In the genomic region with DNA sequence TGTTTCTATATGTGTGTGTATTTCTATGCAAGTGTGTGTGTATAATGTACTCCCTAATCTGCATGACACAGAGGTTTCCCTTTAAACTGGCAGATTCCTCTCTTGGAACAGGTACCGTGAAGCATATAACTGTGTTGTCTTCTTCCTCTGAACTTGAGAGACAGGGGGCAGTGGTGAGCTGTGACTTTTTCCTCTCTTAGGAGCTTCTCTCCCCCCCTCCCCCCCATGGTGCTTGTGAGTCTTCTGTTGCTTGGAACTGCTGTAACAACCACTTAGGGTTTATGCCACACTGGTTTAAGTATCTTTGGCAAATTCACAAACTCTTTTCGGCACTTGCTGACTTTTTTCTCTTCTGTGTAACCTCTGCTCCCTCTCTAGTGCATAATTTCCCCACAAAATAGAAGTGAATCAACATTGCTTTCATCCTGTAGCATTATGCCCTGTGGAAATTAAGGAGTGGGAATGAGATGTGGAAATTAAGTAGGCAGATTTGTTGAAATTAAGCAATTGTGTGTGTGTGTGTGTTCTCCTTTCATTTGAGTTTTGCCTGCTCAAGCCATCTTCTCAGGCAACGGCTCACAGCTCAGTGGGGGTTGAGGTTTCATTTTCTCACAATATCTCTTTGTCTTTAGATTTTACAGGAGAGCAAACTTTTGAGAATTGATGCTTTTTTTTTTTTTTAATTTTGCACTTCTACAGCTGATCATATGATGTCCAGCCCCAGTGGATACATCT, we compare ENCODE assay signal across 10 mouse cellular contexts. TPM values are rescaled to one million over a fixed set of nuclear protein-coding genes. Genes with fewer than 3 reads are reported as not detected.
A peak's percentile ranks its signal among the peaks of the same experiment; 100 is the strongest.
DNase-seq lines count a peak whose midpoint lies in the region; ATAC-seq and TF ChIP-seq lines count a peak whose summit lies in the region.
"Had no signal": no experiment of that assay in that cellular context is flagged by ENCODE, and none has a peak within 500 bp of the region (broad histone marks: within the 10 kb centered on the region; RNA-seq: fewer than 3 reads in every experiment).

No protein-coding gene starts in this region.

- intact Hi-C loops in gastrocnemius, postnatal 14 days (cut with DNase I; ENCODE audit: low total_unique reads), result no loop called here

- no peak overlapping the region for H3K4me3 ChIP-seq in ES-E14 (ENCODE audit: insufficient read depth in 1 of 2, low read depth in 1 of 2, low read length in 2 of 2, poor library complexity in 1 of 2, severe bottlenecking in 1 of 2)
- H3K4me3 ChIP-seq in lung, embryonic 14.5 days (ENCODE audit: low read depth, low read length), result no peak overlapping the region
- H3K4me3 ChIP-seq in forebrain, embryonic 12.5 days (replicated peaks), result no peak overlapping the region
- H3K4me3 ChIP-seq: erythroblast, embryonic 14.5 days had no signal

- TF ChIP-seq CTCF in lung, embryonic 14.5 days (IDR thresholded peaks at IDR 0.05; ENCODE audit: low read depth), result peak; percentile 49

- H3K27ac ChIP-seq in ES-E14 (ENCODE audit: insufficient read depth, low read depth, low read length, poor library complexity, severe bottlenecking), result no peak overlapping the region
- H3K27ac ChIP-seq in lung, embryonic 14.5 days (ENCODE audit: low read depth), result no peak overlapping the region
- H3K27ac ChIP-seq in forebrain, embryonic 12.5 days, result no peak overlapping the region

- peak; percentile 61 for DNase-seq in layer of hippocampus, adult 11-12 months (ENCODE audit: low spot score)
- DNase-seq in layer of hippocampus, adult 8-10 months (ENCODE audit: low spot score in 2 of 2), result no peak
- peak; percentile 81 for DNase-seq in ES-E14 (ENCODE audit: low read depth, low spot score)
- DNase-seq in c-Kit-positive CD71-negative TER-119-negative erythroid progenitor cells, embryonic 14.5 days (ENCODE audit: low read depth), result peak; percentile 71
- DNase-seq in gastrocnemius, postnatal 14 days, result peak; percentile 19
- DNase-seq in lung, embryonic 14.5 days, result peak; percentile 59
- peak; percentile 51 to 85 for DNase-seq in spleen, postnatal 10 days (ENCODE audit: low spot score in 2 of 2)

- H3K36me3 ChIP-seq in ES-E14 (ENCODE audit: control insufficient read depth, insufficient read depth, low read length, poor library complexity, severe bottlenecking), result no peaks in the 10 kb centered on the region
- H3K36me3 ChIP-seq in lung, embryonic 14.5 days (ENCODE audit: insufficient read depth), result no peaks in the 10 kb centered on the region
- no peaks in the 10 kb centered on the region for H3K36me3 ChIP-seq in forebrain, embryonic 12.5 days (replicated peaks)

- ATAC-seq in lung, embryonic 14.5 days (ENCODE audit: insufficient read depth), result no peak
- no peak for ATAC-seq in forebrain, embryonic 12.5 days (ENCODE audit: low FRiP score)

- H3K27me3 ChIP-seq in lung, embryonic 14.5 days (ENCODE audit: insufficient read depth, low read length), result no peaks in the 10 kb centered on the region
- H3K27me3 ChIP-seq in forebrain, embryonic 12.5 days, result no peaks in the 10 kb centered on the region

- WGBS in lung, embryonic 14.5 days, result 66% methylated on average over 3 of the region's 3 CpGs
- WGBS in forebrain, embryonic 12.5 days, result 65% methylated on average over 3 of the region's 3 CpGs

- H3K4me1 ChIP-seq in ES-E14 (ENCODE audit: control insufficient read depth in 2 of 2, insufficient read depth in 2 of 2, low read length in 2 of 2, poor library complexity in 1 of 2), result peaks cover 0 to 3% of the 10 kb centered on the region in 2 experiments; a peak in 2 of 4 replicates
- H3K4me1 ChIP-seq in lung, embryonic 14.5 days (ENCODE audit: insufficient read depth), result no peaks in the 10 kb centered on the region
- no peaks in the 10 kb centered on the region for H3K4me1 ChIP-seq in forebrain, embryonic 12.5 days

- in situ Hi-C loops in ES-E14 (cut with MboI; ENCODE audit: low sequenced_read_pairs in 2 of 2, unreplicated experiment in 2 of 2), result no loop called here

- H3K9ac ChIP-seq in ES-E14 (ENCODE audit: insufficient read depth, low read depth, low read length, poor library complexity, severe bottlenecking), result no peak overlapping the region
- H3K9ac ChIP-seq in lung, embryonic 14.5 days, result no peak overlapping the region
- no peak overlapping the region for H3K9ac ChIP-seq in forebrain, embryonic 12.5 days

- no peak overlapping the region for H3K4me2 ChIP-seq in lung, embryonic 14.5 days
- H3K4me2 ChIP-seq in forebrain, embryonic 12.5 days, result no peak overlapping the region

- H3K9me3 ChIP-seq in ES-E14 (ENCODE audit: control insufficient read depth, insufficient read depth, low read depth, low read length), result no peaks in the 10 kb centered on the region
- H3K9me3 ChIP-seq in lung, embryonic 14.5 days (ENCODE audit: low read depth, low read length), result no peaks in the 10 kb centered on the region
- no peaks in the 10 kb centered on the region for H3K9me3 ChIP-seq in forebrain, embryonic 12.5 days

TF ChIP-seq in ES-E14, 5 proteins besides CTCF, POLR2A, EP300 and RAD21:
- TF ChIP-seq MAFK (IDR thresholded peaks at IDR 0.05; ENCODE audit: insufficient read depth, low read depth, low read length) (no peak), HCFC1 (IDR thresholded peaks at IDR 0.05; ENCODE audit: borderline replicate concordance, insufficient read depth, low read length) (no peak), CHD2 (IDR thresholded peaks at IDR 0.05; ENCODE audit: low read depth, low read length) (no peak), ZNF384 (IDR thresholded peaks at IDR 0.05; ENCODE audit: low read depth, low read length) (no peak), ZC3H11A (IDR thresholded peaks at IDR 0.05; ENCODE audit: borderline replicate concordance, low read depth, low read length) (no peak)
TF ChIP-seq in ES-E14: peak in this region for 0.

RNA-seq across cellular contexts. Expression of gene Ptpn22, which starts 6.9 kb away (rescaled TPM):
- 1 to 10 TPM in 2 of 4 experiments, under 1 TPM in 2; 0.45 to 2.7 (median 1.2) TPM for total RNA-seq in layer of hippocampus, adult 8-10 months (2022)
- 0.22 and 0.37 TPM in 2 replicates for total RNA-seq in ES-E14 (2012; rRNA removed)
- under 1 TPM; 0.37 to 0.75 TPM for total RNA-seq in gastrocnemius, postnatal 14 days (2021)
- polyA plus RNA-seq in lung, embryonic 14.5 days (2014; fragmentation: Nextera tagmentation; extraction: Ambion mirVana), result 0.68 and 0.78 TPM in 2 replicates
- polyA plus RNA-seq in forebrain, embryonic 12.5 days (2016; fragmentation: Nextera tagmentation; extraction: Ambion mirVana), result 0.29 and 0.31 TPM in 2 replicates
- polyA plus RNA-seq: erythroblast, embryonic 14.5 days had no signal

RNA-seq across cellular contexts. Expression of gene Bcl2l15, which starts 20.3 kb away (rescaled TPM):
- 1 to 10 TPM in 2 of 4 experiments, under 1 TPM in 2; 0.56 to 3.6 (median 1.9) TPM for total RNA-seq in layer of hippocampus, adult 8-10 months (2022)
- 0.90 and 1.4 TPM in 2 replicates for total RNA-seq in ES-E14 (2012; rRNA removed)
- under 1 TPM in 1 of 2 experiments, not detected in 1; 0.33 TPM for total RNA-seq in gastrocnemius, postnatal 14 days (2021)
- not detected in 2 replicates for polyA plus RNA-seq in lung, embryonic 14.5 days (2014; fragmentation: Nextera tagmentation; extraction: Ambion mirVana)
- 0.28 and 0.42 TPM in 2 replicates for polyA plus RNA-seq in forebrain, embryonic 12.5 days (2016; fragmentation: Nextera tagmentation; extraction: Ambion mirVana)
- polyA plus RNA-seq: lung, embryonic 16.5 days had no signal

RNA-seq across cellular contexts. Expression of gene Gm43064, which starts 43.4 kb away (rescaled TPM):
- total RNA-seq in layer of hippocampus, adult 8-10 months (2022), result under 1 TPM in 3 of 4 experiments, not detected in 1; 0.21 to 0.83 (median 0.30) TPM
- total RNA-seq in ES-E14 (2012; rRNA removed), result 0.32 and 0.76 TPM in 2 replicates
- total RNA-seq in gastrocnemius, postnatal 14 days (2021), result under 1 TPM in 1 of 2 experiments, not detected in 1; 0.11 TPM
- polyA plus RNA-seq in lung, embryonic 14.5 days (2014; fragmentation: Nextera tagmentation; extraction: Ambion mirVana), result 0.21 TPM in 1 of 2 replicates, not detected in the other
- 0.10 TPM in 1 of 2 replicates, not detected in the other for polyA plus RNA-seq in forebrain, embryonic 12.5 days (2016; fragmentation: Nextera tagmentation; extraction: Ambion mirVana)

RNA-seq across cellular contexts. Expression of gene Ap4b1, which starts 43.4 kb away (rescaled TPM):
- total RNA-seq in layer of hippocampus, adult 8-10 months (2022), result 10 to 100 TPM; 11.4 to 14.3 (median 13.1) TPM
- total RNA-seq in ES-E14 (2012; rRNA removed), result 10.1 and 12.8 TPM in 2 replicates
- total RNA-seq in gastrocnemius, postnatal 14 days (2021), result 10 to 100 TPM in 1 of 2 experiments, 1 to 10 TPM in 1; 8.6 to 10.6 TPM
- 19.1 and 21.9 TPM in 2 replicates for polyA plus RNA-seq in lung, embryonic 14.5 days (2014; fragmentation: Nextera tagmentation; extraction: Ambion mirVana)
- polyA plus RNA-seq in forebrain, embryonic 12.5 days (2016; fragmentation: Nextera tagmentation; extraction: Ambion mirVana), result 23.7 and 23.9 TPM in 2 replicates

RNA-seq across cellular contexts. Expression of gene Dclre1b, which starts 43.5 kb away (rescaled TPM):
- total RNA-seq in layer of hippocampus, adult 8-10 months (2022), result 10 to 100 TPM in 2 of 4 experiments, 1 to 10 TPM in 2; 7.4 to 12.1 (median 9.7) TPM
- 7.1 and 8.2 TPM in 2 replicates for total RNA-seq in ES-E14 (2012; rRNA removed)
- total RNA-seq in gastrocnemius, postnatal 14 days (2021), result 1 to 10 TPM; 3.7 to 7.1 TPM
- polyA plus RNA-seq in lung, embryonic 14.5 days (2014; fragmentation: Nextera tagmentation; extraction: Ambion mirVana), result 36.5 and 41.1 TPM in 2 replicates
- 29.7 and 32.4 TPM in 2 replicates for polyA plus RNA-seq in forebrain, embryonic 12.5 days (2016; fragmentation: Nextera tagmentation; extraction: Ambion mirVana)

Comparison
In these comparisons a context has a peak if more than half of its experiments do, and no peak if none do; other contexts are left out.
1. DNase-seq: peak in layer of hippocampus, adult 11-12 months (single experiment), ES-E14 (single experiment), c-Kit-positive CD71-negative TER-119-negative erythroid progenitor cells, embryonic 14.5 days (single experiment), gastrocnemius, postnatal 14 days (single experiment), lung, embryonic 14.5 days (single experiment) and spleen, postnatal 10 days (2 of 2); none in layer of hippocampus, adult 8-10 months (0 of 2).